Mouse (Mus musculus) neutrophil, adult 83 days (primary cell): Measurements from ENCODE around the gene Olfr1495. TPM values are rescaled to one million over a fixed set of nuclear protein-coding genes. Genes with fewer than 3 reads are reported as not detected.

ENCODE experiments used
- total RNA-seq, 2 experiments: library from RNA; stranded (reverse); gene quantifications; one replicate each; pipeline ENCODE4 v1.2.4; 2023

Gene Olfr1495
- total RNA-seq: not detected

DNA sequence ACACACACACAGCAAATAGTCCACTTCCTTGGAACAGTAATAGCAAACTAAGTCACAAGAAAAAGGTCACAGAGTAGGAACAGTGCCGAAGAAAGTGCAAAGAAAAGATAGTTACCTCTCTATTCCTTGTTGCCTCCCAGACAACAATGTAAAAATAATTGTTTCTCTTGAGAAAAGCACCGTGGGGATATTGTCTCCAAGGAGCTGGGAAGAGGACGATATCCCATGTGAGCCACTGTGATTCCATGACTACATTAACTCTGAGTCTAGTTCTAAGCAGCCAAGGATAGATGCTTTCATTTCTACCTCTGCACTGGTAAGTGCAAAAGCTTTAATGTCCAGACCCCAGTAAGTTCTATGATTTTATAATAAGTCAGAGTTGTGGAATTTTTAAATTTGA lies at the start of gene Olfr1495:
Gene Olfr1495, plus strand, starts transcription at position 301 of the 400 bp plus-strand sequence.

DNA sequence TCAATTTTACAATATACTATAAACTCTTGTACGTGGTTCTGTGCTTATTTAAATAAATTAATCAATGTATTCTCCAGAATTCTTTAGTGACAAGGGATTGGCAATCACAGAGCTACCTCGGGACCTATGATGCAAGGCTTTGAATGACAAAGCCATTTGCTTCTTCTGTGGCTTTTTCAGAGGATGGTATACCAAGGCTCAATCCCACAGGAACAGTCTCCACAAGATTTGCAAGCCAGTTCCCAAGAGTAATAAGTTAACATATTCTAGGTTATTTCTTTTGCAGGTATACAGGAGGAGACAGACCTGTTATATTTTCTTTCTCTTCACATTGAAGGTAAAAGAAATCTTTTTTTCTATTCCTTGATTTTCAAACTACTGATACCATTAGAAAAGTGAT lies 41.4 kb upstream of the Olfr1495 start, which contains the start of gene Olfr1493-ps1:
Gene Olfr1493-ps1, plus strand, starts transcription at position 301 of the 400 bp plus-strand sequence.

DNA sequence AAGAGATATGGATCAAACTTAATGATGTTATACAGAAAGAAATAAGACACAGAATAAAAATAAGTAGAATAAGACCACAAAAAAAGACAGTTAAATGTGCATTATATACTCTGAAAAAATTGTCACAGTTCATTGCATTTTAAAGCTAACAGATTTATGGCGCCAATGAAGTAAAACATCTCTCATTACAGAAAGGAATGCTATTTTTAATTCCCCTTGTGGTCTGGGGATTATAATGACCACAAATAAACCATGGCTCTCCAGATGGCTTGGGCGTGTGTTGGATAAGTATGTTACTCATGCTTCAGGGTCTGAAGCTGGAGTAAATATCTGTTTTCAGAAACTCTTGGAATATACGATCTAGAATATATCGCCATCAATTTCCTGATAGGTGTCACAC lies 25.0 kb upstream of the Olfr1495 start, which contains the start of gene Olfr1494:
Gene Olfr1494, plus strand, starts transcription at position 301 of the 400 bp plus-strand sequence.

DNA sequence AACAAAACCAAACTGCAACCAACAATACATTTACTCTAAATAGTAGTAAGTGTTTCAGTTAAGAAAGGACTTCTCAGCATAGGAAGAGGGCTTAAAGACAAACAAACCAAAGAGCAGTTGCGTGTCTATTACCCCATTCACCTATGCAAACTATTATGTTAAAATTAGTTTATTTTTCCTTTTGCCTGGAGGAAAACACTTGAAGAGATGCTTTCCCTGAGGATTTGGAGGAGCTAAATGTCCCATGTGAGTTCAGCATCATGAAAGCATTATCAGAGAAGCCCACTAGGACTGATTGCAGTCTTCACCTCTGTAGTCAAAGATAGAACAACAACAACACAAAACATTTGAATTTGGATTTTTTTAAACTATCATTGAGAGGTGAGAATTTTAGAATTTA lies 13.2 kb downstream of the Olfr1495 start, which contains the start of gene Olfr1496:
Gene Olfr1496, plus strand, starts transcription at position 301 of the 400 bp plus-strand sequence.

DNA sequence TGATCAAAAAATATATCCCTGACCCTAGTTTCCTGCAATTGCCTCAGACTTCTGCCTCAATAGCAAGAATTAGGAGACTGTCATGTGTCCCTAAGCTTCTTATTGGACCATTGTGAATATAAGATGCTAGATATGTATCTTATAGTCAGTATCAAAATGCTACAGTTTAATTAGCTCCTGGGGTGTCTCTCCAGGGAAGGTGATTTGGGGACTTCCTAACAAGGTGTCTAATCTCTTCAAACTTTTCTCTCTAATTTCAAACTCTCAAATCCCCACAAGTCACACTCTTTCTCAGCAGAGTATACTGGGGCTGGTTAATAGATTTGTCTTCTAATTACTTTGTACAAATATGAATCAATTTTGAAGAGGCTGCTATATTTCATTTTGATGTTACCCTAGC lies 33.7 kb downstream of the Olfr1495 start, which contains the start of gene Olfr1497:
Gene Olfr1497, minus strand, starts transcription at position 101 of the 400 bp plus-strand sequence.

DNA sequence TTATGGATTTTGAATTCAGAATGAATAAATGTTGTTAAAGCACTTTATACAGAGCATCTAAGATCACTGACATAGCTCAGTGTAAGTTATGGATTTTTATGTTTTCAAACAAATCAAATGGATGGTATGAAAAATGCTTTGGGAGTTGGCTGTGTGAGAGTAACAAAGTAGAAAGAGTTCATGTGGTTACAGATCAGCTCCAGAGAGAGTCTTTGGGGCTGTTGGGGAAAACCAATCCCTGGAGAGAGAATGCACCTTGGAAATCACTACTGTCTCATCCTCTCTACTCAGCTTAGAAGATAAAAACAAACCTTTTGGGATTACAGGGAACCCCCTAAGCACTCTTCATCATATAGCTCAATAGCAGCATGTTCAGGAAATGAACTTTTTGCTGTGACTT lies 54.9 kb downstream of the Olfr1495 start, which contains the start of gene Olfr1499:
Gene Olfr1499, minus strand, starts transcription at position 101 of the 400 bp plus-strand sequence.

Other genes with a start within 250 kb of the Olfr1495 start
- gene Olfr1480, start 236.7 kb upstream of the Olfr1495 start, total RNA-seq: not detected
- gene Olfr1484, start 181.1 kb upstream of the Olfr1495 start, total RNA-seq: not detected
- gene Olfr1487, start 147.2 kb upstream of the Olfr1495 start, total RNA-seq: not detected
- gene Olfr1489, start 133.0 kb upstream of the Olfr1495 start, total RNA-seq: not detected
- not detected for gene Olfr1490, start 113.5 kb upstream of the Olfr1495 start, total RNA-seq
- gene Olfr1491, start 67.3 kb upstream of the Olfr1495 start, total RNA-seq: not detected
- gene Olfr1493-ps1, start 41.3 kb upstream of the Olfr1495 start, total RNA-seq: not detected
- not detected for gene Olfr1494, start 24.9 kb upstream of the Olfr1495 start, total RNA-seq
- gene Olfr1496, start 13.3 kb downstream of the Olfr1495 start, total RNA-seq: not detected
- gene Olfr1497, start 33.6 kb downstream of the Olfr1495 start, total RNA-seq: not detected
- not detected for gene Olfr1499, start 54.8 kb downstream of the Olfr1495 start, total RNA-seq
- not detected for gene Olfr1500, start 65.9 kb downstream of the Olfr1495 start, total RNA-seq
- gene Olfr1501, start 86.1 kb downstream of the Olfr1495 start, total RNA-seq: not detected
- not detected for gene Olfr1502, start 97.2 kb downstream of the Olfr1495 start, total RNA-seq
- gene Olfr1504, start 133.3 kb downstream of the Olfr1495 start, total RNA-seq: not detected
- gene Olfr1505, start 148.9 kb downstream of the Olfr1495 start, total RNA-seq: not detected